Mouse (Mus musculus): ENCODE data around the gene Gm20696. TPM values are rescaled to one million over a fixed set of nuclear protein-coding genes. Genes with fewer than 3 reads are reported as not detected.

The Gm20696 gene
- total and polyA plus RNA-seq, 3 experiments: 0.59 TPM; not detected in 2

DNA sequence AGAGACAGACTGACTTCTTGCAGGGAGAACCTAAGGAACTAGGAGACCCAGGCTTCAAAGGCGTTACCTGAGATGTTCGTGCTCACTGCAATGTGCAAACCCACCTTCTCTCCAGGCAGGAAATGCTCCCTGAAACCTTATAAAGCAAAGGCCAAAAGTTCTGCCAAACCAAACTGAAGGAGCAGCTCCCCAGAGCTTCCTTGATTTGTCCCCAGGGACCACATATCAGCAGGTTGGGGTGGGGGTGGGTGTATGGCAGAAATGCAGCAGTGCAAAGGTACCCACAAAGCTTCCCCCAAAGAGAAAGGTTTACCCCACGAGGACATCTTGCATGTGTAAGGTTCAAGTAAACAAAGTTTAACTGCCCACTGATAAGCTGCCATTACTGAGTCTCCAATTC lies 328.4 kb downstream of the Gm20696 start (continued):
- peak; percentile 4; the same call in 1 of the 2 replicates for TF ChIP-seq CHD1 (IDR thresholded peaks at IDR 0.05; ENCODE audit: low read depth, low read length)
- peak; percentile 33 for TF ChIP-seq ETS1 (conservative IDR thresholded peaks at IDR 0.05; ENCODE audit: low read depth, low read length)
- TF ChIP-seq CHD2 (IDR thresholded peaks at IDR 0.05; ENCODE audit: low read length): peak; percentile 62
- TF ChIP-seq MYC (IDR thresholded peaks at IDR 0.05; ENCODE audit: low read depth, low read length): no peak
- peak; percentile 36; the same call in 1 of the 2 replicates for TF ChIP-seq BHLHE40 (IDR thresholded peaks at IDR 0.05; ENCODE audit: low read depth, low read length)
- TF ChIP-seq GABPA (IDR thresholded peaks at IDR 0.05; ENCODE audit: insufficient replicate concordance, low read depth, low read length): no peak
- TF ChIP-seq ZMIZ1 (IDR thresholded peaks at IDR 0.05; ENCODE audit: low read depth, low read length): no peak; the same call in 1 of the 2 replicates

DNA sequence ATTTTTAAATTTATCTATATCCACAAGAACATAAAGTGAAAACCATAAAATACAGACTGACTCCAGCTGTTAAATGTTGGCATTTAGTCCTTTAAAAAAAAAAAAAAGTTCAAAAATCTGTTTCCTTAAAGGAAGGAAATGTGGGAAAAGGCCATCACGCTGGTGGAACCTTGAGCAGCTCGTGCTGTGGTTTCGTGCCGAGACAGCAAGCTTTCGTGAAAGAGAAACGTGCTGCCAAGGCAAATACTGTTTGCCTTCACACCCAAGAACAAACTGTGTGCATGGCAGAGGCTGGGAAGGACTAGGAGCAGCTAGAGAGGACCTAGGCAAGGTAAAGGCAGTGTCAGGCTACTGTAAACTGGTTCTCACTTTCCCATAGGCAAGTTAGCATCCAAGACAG lies 329.0 kb downstream of the Gm20696 start:
- no peak for DNase-seq (ENCODE audit: extremely low read depth)
- Histone ChIP-seq H3K4me3 (replicated peaks in 1 of 3; ENCODE audit: low read depth in 2 of 3, low read length in 2 of 3, poor library complexity in 1 of 3) (peak overlapping the region; percentile 29 to 77 (median 41)), H3K4me2 (ENCODE audit: insufficient read depth, low read depth, poor library complexity, severe bottlenecking) (peak overlapping the region; percentile 88), H3K9ac (ENCODE audit: insufficient read depth, low read depth) (peak overlapping the region; percentile 89), H3K27ac (ENCODE audit: insufficient read depth, low read depth) (peak overlapping the region; percentile 100), H3K79me2 (replicated peaks; ENCODE audit: control insufficient read depth, extremely low read depth, insufficient read depth, poor library complexity, severe bottlenecking) (peaks cover 14% of the 10 kb centered on the region), H3K9me3 (replicated peaks; ENCODE audit: low read length) (no peaks in the 10 kb centered on the region), H3K27me3 (replicated peaks) (no peaks in the 10 kb centered on the region), H3K4me1 (ENCODE audit: control insufficient read depth in 1 of 2, insufficient read depth in 2 of 2) (peaks cover 21 to 88% of the 10 kb centered on the region in 2 experiments), H3K36me3 (replicated peaks in 1 of 2; ENCODE audit: control insufficient read depth in 1 of 2, insufficient read depth in 1 of 2, low read length in 1 of 2) (no peaks in the 10 kb centered on the region)
- dilution Hi-C loops (cut with MboI; ENCODE audit: extremely low pct_ligation_motif_present, extremely low pct_unique_long_range_greater_than_20kb, low sequenced_read_pairs) (no loop called here), in situ Hi-C loops (cut with MboI; ENCODE audit: low pct_ligation_motif_present, low pct_unique_long_range_greater_than_20kb, low sequenced_read_pairs) (loop anchor here (5.0 kb wide), 1 partner anchor 50 kb away; no protein-coding TSS in a partner anchor)
- TF ChIP-seq CHD1 (IDR thresholded peaks at IDR 0.05; ENCODE audit: low read depth, low read length): no peak
- TF ChIP-seq ZC3H11A (IDR thresholded peaks at IDR 0.05; ENCODE audit: low read depth, low read length): no peak
- TF ChIP-seq NRF1 (IDR thresholded peaks at IDR 0.05; ENCODE audit: low read depth, low read length): no peak
- peak; percentile 93 for TF ChIP-seq BHLHE40 (IDR thresholded peaks at IDR 0.05; ENCODE audit: low read depth, low read length)
- peak; percentile 33; the same call in 1 of the 2 replicates for TF ChIP-seq MYC (IDR thresholded peaks at IDR 0.05; ENCODE audit: low read depth, low read length)
- no peak for TF ChIP-seq JUND (conservative IDR thresholded peaks at IDR 0.05; ENCODE audit: low read depth, low read length)
- TF ChIP-seq MAX (IDR thresholded peaks at IDR 0.05; ENCODE audit: low read length): peak; percentile 56; the same call in 1 of the 2 replicates
- no peak for TF ChIP-seq PAX5 (IDR thresholded peaks at IDR 0.05; ENCODE audit: low read length)
- no peak for TF ChIP-seq UBTF (IDR thresholded peaks at IDR 0.05; ENCODE audit: low read depth, low read length)
- TF ChIP-seq ETS1 (conservative IDR thresholded peaks at IDR 0.05; ENCODE audit: low read depth, low read length): peak; percentile 22; the same call in 1 of the 2 replicates
- no peak for TF ChIP-seq POLR2AphosphoS2 (IDR thresholded peaks at IDR 0.05; ENCODE audit: low read depth, low read length)
- TF ChIP-seq ZNF384 (IDR thresholded peaks at IDR 0.05; ENCODE audit: low read depth, low read length): 0 out of 2 replicates have a peak, but pooled peaks have one; percentile 20
- TF ChIP-seq POLR2A (IDR thresholded peaks at IDR 0.05; ENCODE audit: low read depth, low read length): no peak
- no peak for TF ChIP-seq GABPA (IDR thresholded peaks at IDR 0.05; ENCODE audit: insufficient replicate concordance, low read depth, low read length)

DNA sequence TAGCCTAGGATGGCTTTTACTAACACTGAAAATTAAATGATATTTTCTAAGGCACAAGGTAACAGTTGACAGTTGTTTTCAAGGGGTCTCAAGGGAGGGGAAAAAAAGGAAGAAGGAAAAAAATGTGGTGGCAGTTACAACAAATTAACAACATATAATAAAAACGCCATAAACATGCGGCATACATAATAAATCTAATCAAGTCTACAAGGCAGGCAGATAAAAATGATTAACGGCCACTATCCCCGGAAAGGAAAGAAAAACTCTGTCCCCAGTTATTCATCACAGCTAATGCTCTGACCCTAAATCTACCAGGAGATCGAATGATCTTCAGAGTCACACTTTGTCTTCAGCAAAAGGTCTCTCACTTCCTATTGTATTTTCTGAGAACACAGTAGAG lies 330.4 kb downstream of the Gm20696 start:
- peak overlapping the region; percentile 82 for H3K4me2 ChIP-seq (ENCODE audit: insufficient read depth, low read depth, poor library complexity, severe bottlenecking)
- H3K36me3 ChIP-seq (replicated peaks in 1 of 2; ENCODE audit: control insufficient read depth in 1 of 2, insufficient read depth in 1 of 2, low read length in 1 of 2): no peaks in the 10 kb centered on the region
- dilution Hi-C loops (cut with MboI; ENCODE audit: extremely low pct_ligation_motif_present, extremely low pct_unique_long_range_greater_than_20kb, low sequenced_read_pairs): no loop called here
- peak overlapping the region; percentile 76 for H3K27ac ChIP-seq (ENCODE audit: insufficient read depth, low read depth)
- H3K79me2 ChIP-seq (replicated peaks; ENCODE audit: control insufficient read depth, extremely low read depth, insufficient read depth, poor library complexity, severe bottlenecking): peaks cover 14% of the 10 kb centered on the region
- peak overlapping the region in 2 of 3 experiments; percentile 13 to 27 for H3K4me3 ChIP-seq (replicated peaks in 1 of 3; ENCODE audit: low read depth in 2 of 3, low read length in 2 of 3, poor library complexity in 1 of 3)
- H3K4me1 ChIP-seq (ENCODE audit: control insufficient read depth in 1 of 2, insufficient read depth in 2 of 2): peaks cover 23 to 82% of the 10 kb centered on the region in 2 experiments
- no peak for TF ChIP-seq MEF2A (IDR thresholded peaks at IDR 0.05; ENCODE audit: borderline replicate concordance, low read depth, low read length)
- TF ChIP-seq PAX5 (IDR thresholded peaks at IDR 0.05; ENCODE audit: low read length): no peak
- no peak for TF ChIP-seq TCF12 (IDR thresholded peaks at IDR 0.05; ENCODE audit: low read depth, low read length)
- TF ChIP-seq ZC3H11A (IDR thresholded peaks at IDR 0.05; ENCODE audit: low read depth, low read length): no peak
- no peak for TF ChIP-seq TBP (conservative IDR thresholded peaks at IDR 0.05; ENCODE audit: low read depth, low read length)
- TF ChIP-seq ZNF384 (IDR thresholded peaks at IDR 0.05; ENCODE audit: low read depth, low read length): no peak
- no peak for TF ChIP-seq ZMIZ1 (IDR thresholded peaks at IDR 0.05; ENCODE audit: low read depth, low read length)
- TF ChIP-seq CTCF (conservative IDR thresholded peaks at IDR 0.05 in 1 of 2, IDR thresholded peaks at IDR 0.05 in 1 of 2; ENCODE audit: low read depth in 2 of 2, low read length in 2 of 2): no peak
- no peak for TF ChIP-seq E2F4 (IDR thresholded peaks at IDR 0.05; ENCODE audit: insufficient replicate concordance, low read depth, low read length)
- peak overlapping the region; percentile 93 for H3K9ac ChIP-seq (ENCODE audit: insufficient read depth, low read depth)
- in situ Hi-C loops (cut with MboI; ENCODE audit: low pct_ligation_motif_present, low pct_unique_long_range_greater_than_20kb, low sequenced_read_pairs): loop anchor here (5.0 kb wide), 1 partner anchor 51 kb away; no protein-coding TSS in a partner anchor
- DNase-seq (ENCODE audit: extremely low read depth): no peak
- no peaks in the 10 kb centered on the region for H3K9me3 ChIP-seq (replicated peaks; ENCODE audit: low read length)
- no peaks in the 10 kb centered on the region for H3K27me3 ChIP-seq (replicated peaks)
